Comparison of ENCODE assay signal across 19 mouse cellular contexts in genomic region chr10:39687851-39688250, GRCm38 (mm10). TPM values are rescaled to one million over a fixed set of nuclear protein-coding genes. Genes with fewer than 3 reads are reported as not detected.
DNase-seq lines count a peak whose midpoint lies in the region; ATAC-seq and TF ChIP-seq lines count a peak whose summit lies in the region.
"Had no signal": no experiment of that assay in that cellular context is flagged by ENCODE, and none has a peak within 500 bp of the region (broad histone marks: within the 10 kb centered on the region; RNA-seq: fewer than 3 reads in every experiment).

No protein-coding gene starts in this region.

- no peak for ATAC-seq in embryonic facial prominence, embryonic 14.5 days (ENCODE audit: low read depth)
- no peak for ATAC-seq in lung, postnatal 0 days
- no peak for ATAC-seq in heart, embryonic 12.5 days (ENCODE audit: insufficient number of reproducible peaks, low FRiP score)
- ATAC-seq: activated CD4-positive, CD25-positive, alpha-beta regulatory T cell, adult 4 months; CD4-positive, CD25-positive, alpha-beta regulatory T cell, adult 4 months; forebrain, embryonic 16.5 days; intestine, embryonic 16.5 days had no signal

- peak; percentile 37 for DNase-seq in embryonic facial prominence, embryonic 14.5 days (ENCODE audit: low spot score)
- no peak for DNase-seq in embryonic facial prominence, embryonic 10.5 days (ENCODE audit: low spot score)
- DNase-seq in lung, postnatal 0 days (ENCODE audit: low spot score): peak; percentile 20
- no peak for DNase-seq in lung, postnatal 25 days (ENCODE audit: low spot score)
- DNase-seq in cerebellum, adult 9-10 months: peak; percentile 34
- peak; percentile 39 for DNase-seq in skeletal muscle tissue, adult 2 months (ENCODE audit: low read depth, low spot score)
- DNase-seq in heart, adult 8-10 months (ENCODE audit: low spot score): no peak
- DNase-seq: heart, postnatal 36 days; liver; midbrain, embryonic 14.5 days; thymus, postnatal 25 days had no signal

- H3K27ac ChIP-seq in embryonic facial prominence, embryonic 14.5 days (replicated peaks; ENCODE audit: low read depth, low read length): no peak overlapping the region
- H3K27ac ChIP-seq in embryonic facial prominence, embryonic 10.5 days (replicated peaks): no peak overlapping the region
- H3K27ac ChIP-seq in lung, postnatal 0 days (ENCODE audit: low read length): no peak overlapping the region
- no peak overlapping the region for H3K27ac ChIP-seq in heart, embryonic 12.5 days (ENCODE audit: poor library complexity, severe bottlenecking)
- H3K27ac ChIP-seq: embryonic facial prominence, embryonic 12.5 days; hindbrain, embryonic 15.5 days had no signal

- 56% methylated on average over 3 of the region's 3 CpGs for WGBS in embryonic facial prominence, embryonic 14.5 days
- WGBS in embryonic facial prominence, embryonic 10.5 days: 89% methylated on average over 3 of the region's 3 CpGs
- WGBS in lung, postnatal 0 days: 55% methylated on average over 3 of the region's 3 CpGs
- 65% methylated on average over 3 of the region's 3 CpGs for WGBS in heart, embryonic 12.5 days

- no peak overlapping the region for H3K9ac ChIP-seq in embryonic facial prominence, embryonic 14.5 days (ENCODE audit: low read depth, low read length)
- H3K9ac ChIP-seq in lung, postnatal 0 days (replicated peaks; ENCODE audit: low read depth): no peak overlapping the region
- H3K9ac ChIP-seq in heart, embryonic 12.5 days: no peak overlapping the region
- H3K9ac ChIP-seq: embryonic facial prominence, embryonic 12.5 days; hindbrain, embryonic 15.5 days had no signal

- peaks cover 7% of the 10 kb centered on the region; the same call in 1 of the 2 replicates for H3K4me1 ChIP-seq in embryonic facial prominence, embryonic 14.5 days (ENCODE audit: control insufficient read depth, insufficient read depth, low read length)
- peaks cover 15% of the 10 kb centered on the region for H3K4me1 ChIP-seq in embryonic facial prominence, embryonic 10.5 days
- H3K4me1 ChIP-seq in lung, postnatal 0 days (ENCODE audit: insufficient read depth, low read depth, low read length): 0 out of 2 replicates have a peak, but pooled peaks cover 3% of the 10 kb centered on the region
- peaks cover 12% of the 10 kb centered on the region for H3K4me1 ChIP-seq in heart, embryonic 12.5 days (replicated peaks)

- no peak for TF ChIP-seq CTCF in lung, postnatal 0 days (IDR thresholded peaks at IDR 0.05)

- no peaks in the 10 kb centered on the region for H3K9me3 ChIP-seq in embryonic facial prominence, embryonic 14.5 days (ENCODE audit: control insufficient read depth, low read length)
- H3K9me3 ChIP-seq in embryonic facial prominence, embryonic 10.5 days: no peaks in the 10 kb centered on the region
- H3K9me3 ChIP-seq in lung, postnatal 0 days (ENCODE audit: low read length): no peaks in the 10 kb centered on the region
- H3K9me3 ChIP-seq in heart, embryonic 12.5 days (replicated peaks): no peaks in the 10 kb centered on the region
- H3K9me3 ChIP-seq: embryonic facial prominence, embryonic 12.5 days; hindbrain, embryonic 15.5 days had no signal

- no peak overlapping the region for H3K4me2 ChIP-seq in embryonic facial prominence, embryonic 14.5 days (ENCODE audit: low read depth, low read length)
- no peak overlapping the region for H3K4me2 ChIP-seq in lung, postnatal 0 days (replicated peaks; ENCODE audit: low read depth, low read length)
- H3K4me2 ChIP-seq in heart, embryonic 12.5 days: no peak overlapping the region
- H3K4me2 ChIP-seq: embryonic facial prominence, embryonic 12.5 days; hindbrain, embryonic 15.5 days had no signal

- TF ChIP-seq EP300 in lung, postnatal 0 days (IDR thresholded peaks at IDR 0.05): no peak

- no peak overlapping the region for H3K4me3 ChIP-seq in embryonic facial prominence, embryonic 14.5 days (ENCODE audit: low read depth, low read length)
- H3K4me3 ChIP-seq in embryonic facial prominence, embryonic 10.5 days: no peak overlapping the region
- no peak overlapping the region for H3K4me3 ChIP-seq in lung, postnatal 0 days (ENCODE audit: low read depth, low read length)
- H3K4me3 ChIP-seq in heart, embryonic 12.5 days: no peak overlapping the region
- H3K4me3 ChIP-seq: embryonic facial prominence, embryonic 12.5 days; hindbrain, embryonic 15.5 days; myocyte had no signal

- no peaks in the 10 kb centered on the region for H3K36me3 ChIP-seq in embryonic facial prominence, embryonic 14.5 days (ENCODE audit: control insufficient read depth, insufficient read depth, low read length)
- H3K36me3 ChIP-seq in embryonic facial prominence, embryonic 10.5 days (replicated peaks): no peaks in the 10 kb centered on the region; the same call in 1 of the 2 replicates
- H3K36me3 ChIP-seq in lung, postnatal 0 days (ENCODE audit: insufficient read depth, low read length): no peaks in the 10 kb centered on the region
- no peaks in the 10 kb centered on the region for H3K36me3 ChIP-seq in heart, embryonic 12.5 days
- H3K36me3 ChIP-seq: embryonic facial prominence, embryonic 12.5 days; hindbrain, embryonic 15.5 days had no signal

- no peaks in the 10 kb centered on the region for H3K27me3 ChIP-seq in embryonic facial prominence, embryonic 14.5 days (replicated peaks; ENCODE audit: control insufficient read depth, insufficient read depth, low read length)
- no peaks in the 10 kb centered on the region for H3K27me3 ChIP-seq in embryonic facial prominence, embryonic 10.5 days (replicated peaks; ENCODE audit: low read depth, poor library complexity, severe bottlenecking)
- no peaks in the 10 kb centered on the region for H3K27me3 ChIP-seq in lung, postnatal 0 days (replicated peaks; ENCODE audit: insufficient read depth, low read length)
- H3K27me3 ChIP-seq in heart, embryonic 12.5 days (replicated peaks): no peaks in the 10 kb centered on the region
- H3K27me3 ChIP-seq: embryonic facial prominence, embryonic 12.5 days; hindbrain, embryonic 15.5 days had no signal

RNA-seq across cellular contexts. Expression of gene Rev3l, which starts 44.1 kb away (rescaled TPM):
- 27.4 and 27.8 TPM in 2 replicates for polyA plus RNA-seq in embryonic facial prominence, embryonic 14.5 days (2014; fragmentation: Nextera tagmentation; extraction: Ambion mirVana)
- 12.8 and 14.2 TPM in 2 replicates for polyA plus RNA-seq in embryonic facial prominence, embryonic 10.5 days (2016; fragmentation: Nextera tagmentation; extraction: Ambion mirVana)
- polyA plus RNA-seq in lung, postnatal 0 days (2015; fragmentation: Nextera tagmentation; extraction: Ambion mirVana): 12.9 and 13.5 TPM in 2 replicates
- 10 to 100 TPM in 1 of 4 experiments, 1 to 10 TPM in 3; 9.1 to 11.0 (median 9.7) TPM for total RNA-seq in heart, adult 8-10 months (2022)
- 12.7 and 15.0 TPM in 2 replicates for polyA plus RNA-seq in heart, embryonic 12.5 days (2016; fragmentation: Nextera tagmentation; extraction: Ambion mirVana)

Comparison
In these comparisons a context has a peak if more than half of its experiments do, and no peak if none do; other contexts are left out.
1. DNase-seq: peak in embryonic facial prominence, embryonic 14.5 days (single experiment), lung, postnatal 0 days (single experiment), cerebellum, adult 9-10 months (single experiment) and skeletal muscle tissue, adult 2 months (single experiment); none in embryonic facial prominence, embryonic 10.5 days (single experiment), lung, postnatal 25 days (single experiment) and heart, adult 8-10 months (single experiment).